Mouse (Mus musculus) heart, postnatal 0 days (tissue): Measurements from ENCODE around the gene Mdp1. TPM values are rescaled to one million over a fixed set of nuclear protein-coding genes. Genes with fewer than 3 reads are reported as not detected.

ENCODE experiments used
- ATAC-seq: fragments of 200-750 bp; cut with Nextera tagmentation; 2 replicates; pipeline ENCODE4 v1.8.0; 2017; ENCODE audit warnings: low read depth, moderate number of reproducible peaks, moderate library complexity; ENCODE audit not compliant: insufficient read depth
- DNase-seq: peaks from one replicate; pipeline ENCODE4 v3.0.0-alpha.2; 2016; ENCODE audit warnings: low spot score
- H3K27ac ChIP-seq: fragments of 300-500 bp; sonication (generic); 2 replicates; pipeline ENCODE4 v1.5.1; 2014; ENCODE audit warnings: low read depth, mild to moderate bottlenecking
- H3K27me3 ChIP-seq: fragments of 300-500 bp; sonication (generic); 2 replicates; pipeline ENCODE4 v1.6.1; 2014; ENCODE audit warnings: low read length, mixed read lengths; ENCODE audit not compliant: control insufficient read depth, insufficient read depth
- H3K36me3 ChIP-seq: fragments of 300-500 bp; sonication (generic); replicated peaks from 2 replicates; pipeline ENCODE4 v1.6.1; 2014; ENCODE audit warnings: low read length, mixed read lengths; ENCODE audit not compliant: control insufficient read depth, insufficient read depth
- H3K4me1 ChIP-seq: fragments of 300-500 bp; sonication (generic); 2 replicates; pipeline ENCODE4 v1.6.1; 2014; ENCODE audit warnings: antibody characterized with exemption; ENCODE audit not compliant: control insufficient read depth, insufficient read depth
- H3K4me2 ChIP-seq: fragments of 300-500 bp; sonication (generic); 2 replicates; pipeline ENCODE4 v1.6.1; 2014; ENCODE audit warnings: low read depth, mild to moderate bottlenecking, low read length, moderate library complexity
- H3K4me3 ChIP-seq: fragments of 300-500 bp; sonication (generic); 2 replicates; pipeline ENCODE4 v1.5.1; 2014; ENCODE audit warnings: low read depth, low read length
- H3K9ac ChIP-seq: fragments of 300-500 bp; sonication (generic); replicated peaks from 2 replicates; pipeline ENCODE4 v1.6.1; 2014; ENCODE audit warnings: low read depth, low read length, mixed read lengths
- H3K9me3 ChIP-seq: fragments of 300-500 bp; sonication (generic); replicated peaks from 2 replicates; pipeline ENCODE4 v1.6.1; 2016; ENCODE audit warnings: low read length; ENCODE audit not compliant: control insufficient read depth
- CTCF ChIP-seq: IDR thresholded peaks from 2 replicates; pipeline ENCODE4 v1.5.1; 2016; ENCODE audit warnings: antibody characterized with exemption, control low read depth, low read depth
- EP300 ChIP-seq: IDR thresholded peaks from 2 replicates; pipeline ENCODE4 v1.6.1; 2016; ENCODE audit warnings: antibody characterized with exemption, low read depth
- WGBS: fragments of 180-500 bp; shearing (Covaris S2); extraction: QIAGEN DNeasy Blood & Tissue Kit; methylation state at CpG from one replicate; pipeline ENCODE4 v1.1.7; 2014; 5-methylcytosine and 5-hydroxymethylcytosine counted together
- polyA plus RNA-seq: library from polyadenylated mRNA; unstranded; fragments of >200 nt; fragmentation: Nextera tagmentation; extraction: Ambion mirVana; gene quantifications from 2 replicates; pipeline ENCODE4 v1.2.1, GENCODE M21; 2015
- total RNA-seq: library from RNA; depleted of rRNA; stranded (reverse); fragments of >200 nt; gene quantifications from 2 replicates; pipeline ENCODE4 v1.2.3, GENCODE M21; 2014; ENCODE audit warnings: low replicate concordance

The Mdp1 gene
- total and polyA plus RNA-seq, 2 experiments from 2014 or later: 66.0 to 98.6 TPM

DNA sequence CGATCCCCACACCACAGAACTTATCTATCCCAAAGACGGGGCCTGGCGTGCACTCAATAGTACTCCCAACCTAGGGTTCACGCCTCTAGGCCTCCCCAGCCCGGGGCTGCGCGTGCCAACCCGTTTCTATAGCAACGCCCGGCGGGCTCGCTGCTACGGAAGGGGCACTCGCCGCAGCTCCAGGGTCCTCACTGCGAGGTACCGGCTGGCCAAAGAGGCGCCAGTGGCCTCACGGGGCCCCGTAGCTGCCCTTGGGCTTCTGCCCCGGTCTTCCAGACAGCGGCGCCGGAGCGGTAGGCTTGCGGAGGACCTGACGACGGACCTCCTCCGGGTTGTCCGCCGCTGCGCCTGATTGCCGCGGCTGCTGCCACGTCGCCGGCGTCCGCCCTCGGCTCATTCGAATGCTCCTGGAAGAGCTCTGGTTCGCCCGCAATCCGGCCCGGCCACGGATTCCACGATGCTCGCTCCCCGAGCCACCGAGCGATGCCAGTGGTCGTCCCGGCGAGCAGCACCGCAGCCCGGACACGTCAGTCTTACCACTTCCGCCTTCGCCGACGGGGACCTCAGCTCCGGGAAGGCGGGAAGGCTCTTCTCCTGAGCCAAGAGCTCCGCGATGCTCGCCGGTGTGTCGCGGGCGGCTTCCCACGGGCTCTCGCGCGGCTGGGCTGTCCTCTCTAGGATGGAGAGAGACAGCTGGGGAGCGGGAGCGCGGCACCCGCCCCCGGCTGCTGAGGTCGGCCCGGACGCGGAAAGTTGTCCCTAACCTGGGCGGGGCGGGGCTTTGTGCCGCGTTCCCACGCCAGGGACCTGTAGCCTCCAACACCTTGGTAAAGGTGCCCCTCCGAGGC lies 17.0 kb downstream of the Mdp1 start, which contains the start of gene Tm9sf1:
Tm9sf1 (minus strand) TSS at position 747 of the 848 bp plus-strand sequence.
- peak within 1 kb of the TSS; percentile 98 for H3K27ac ChIP-seq
- peak within 1 kb of the TSS; percentile 98 for H3K4me3 ChIP-seq
- DNase-seq: peak; percentile 80
- under 1% methylated on average over 86 of the region's 89 CpGs for WGBS
- H3K9ac ChIP-seq: peak within 1 kb of the TSS; percentile 86
- peaks cover 43% of the 10 kb centered on the region for H3K36me3 ChIP-seq
- peak within 1 kb of the TSS; percentile 96 for H3K4me2 ChIP-seq
- peak; percentile 89 for ATAC-seq
- H3K9me3 ChIP-seq: no peaks in the 10 kb centered on the region
- no peaks in the 10 kb centered on the region for H3K27me3 ChIP-seq
- no peak for TF ChIP-seq CTCF
- TF ChIP-seq EP300: peak; percentile 95
- H3K4me1 ChIP-seq: peaks cover 17% of the 10 kb centered on the region

DNA sequence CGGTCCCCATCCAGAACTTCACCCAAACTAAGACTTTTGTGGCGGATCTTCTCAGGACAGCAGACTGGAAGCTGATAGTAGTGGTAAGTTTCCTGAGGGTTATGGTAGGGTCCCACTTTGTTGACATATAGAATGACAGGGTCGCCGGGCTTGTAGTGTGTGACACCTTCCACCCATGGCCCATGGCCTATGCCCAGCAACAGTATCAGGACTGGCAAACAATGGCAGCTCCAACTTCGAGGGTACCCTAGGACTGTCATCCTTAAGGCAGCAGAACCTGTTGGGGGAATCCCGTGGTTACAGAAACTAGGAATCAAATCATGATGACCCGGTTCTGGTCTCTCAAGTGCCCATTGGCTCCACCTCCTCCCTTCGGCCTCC lies 17.6 kb downstream of the Mdp1 start:
- 15% methylated on average over 8 of the region's 8 CpGs for WGBS
- no peak for DNase-seq
- Histone ChIP-seq H3K36me3 (peaks cover 49% of the 10 kb centered on the region), H3K4me3 (peak overlapping the region; percentile 98), H3K4me1 (peaks cover 17% of the 10 kb centered on the region), H3K9me3 (no peaks in the 10 kb centered on the region), H3K27ac (peak overlapping the region; percentile 98), H3K9ac (peak overlapping the region; percentile 86), H3K4me2 (peak overlapping the region; percentile 96), H3K27me3 (no peaks in the 10 kb centered on the region)
- TF ChIP-seq EP300 (no peak), CTCF (no peak)
- ATAC-seq: no peak

DNA sequence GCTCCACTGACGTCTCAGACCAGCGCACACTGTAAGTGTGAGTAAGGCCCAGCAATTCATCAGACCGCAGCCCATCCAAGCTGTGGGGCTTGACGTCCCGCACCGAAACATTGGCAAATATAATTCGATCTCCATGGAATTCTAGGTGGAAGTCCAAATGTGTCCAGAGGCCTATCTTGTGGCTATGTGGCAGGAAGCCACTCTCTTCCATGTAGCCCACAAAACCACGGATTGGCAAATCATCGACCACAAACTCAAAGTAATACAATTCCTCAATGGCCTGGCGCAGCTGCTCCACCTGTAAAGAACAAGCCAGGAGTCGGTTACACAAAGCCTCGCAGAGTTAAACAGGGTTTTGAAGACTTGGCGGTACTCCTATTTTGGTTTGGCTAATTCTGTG lies 19.0 kb downstream of the Mdp1 start:
- Histone ChIP-seq H3K4me3 (no peak overlapping the region), H3K27ac (no peak overlapping the region), H3K4me2 (no peak overlapping the region), H3K36me3 (peaks cover 56% of the 10 kb centered on the region), H3K9me3 (no peaks in the 10 kb centered on the region), H3K9ac (no peak overlapping the region), H3K27me3 (no peaks in the 10 kb centered on the region), H3K4me1 (peaks cover 17% of the 10 kb centered on the region)
- no peak for DNase-seq
- TF ChIP-seq CTCF (no peak), EP300 (no peak)
- WGBS: 93% methylated on average over 13 of the region's 13 CpGs
- no peak for ATAC-seq

DNA sequence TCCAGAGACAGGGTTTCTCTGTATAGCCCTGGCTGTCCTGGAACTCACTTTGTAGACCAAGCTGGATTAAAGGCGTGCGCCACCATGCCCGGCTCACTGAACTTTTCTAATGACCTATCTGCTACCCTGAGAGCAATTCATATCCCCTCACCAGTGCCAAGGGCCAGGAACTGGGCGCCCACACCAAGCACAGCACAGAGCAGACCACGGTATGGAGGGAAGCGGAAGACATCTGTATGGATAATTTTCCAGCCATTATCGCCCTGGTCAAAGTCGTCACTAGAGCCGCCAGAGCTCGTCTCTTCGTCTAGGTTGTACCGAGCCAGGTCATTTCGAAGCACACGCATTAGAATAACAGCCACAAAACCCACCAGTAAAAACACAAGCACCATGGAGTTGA lies 19.5 kb downstream of the Mdp1 start:
- DNase-seq (no peak), ATAC-seq (no peak)
- Histone ChIP-seq H3K4me1 (peaks cover 17% of the 10 kb centered on the region), H3K4me3 (no peak overlapping the region), H3K9me3 (no peaks in the 10 kb centered on the region), H3K9ac (no peak overlapping the region), H3K27ac (no peak overlapping the region), H3K27me3 (no peaks in the 10 kb centered on the region), H3K36me3 (peaks cover 53% of the 10 kb centered on the region), H3K4me2 (no peak overlapping the region)
- TF ChIP-seq EP300 (no peak), CTCF (no peak)
- WGBS: 94% methylated on average over 14 of the region's 14 CpGs

DNA sequence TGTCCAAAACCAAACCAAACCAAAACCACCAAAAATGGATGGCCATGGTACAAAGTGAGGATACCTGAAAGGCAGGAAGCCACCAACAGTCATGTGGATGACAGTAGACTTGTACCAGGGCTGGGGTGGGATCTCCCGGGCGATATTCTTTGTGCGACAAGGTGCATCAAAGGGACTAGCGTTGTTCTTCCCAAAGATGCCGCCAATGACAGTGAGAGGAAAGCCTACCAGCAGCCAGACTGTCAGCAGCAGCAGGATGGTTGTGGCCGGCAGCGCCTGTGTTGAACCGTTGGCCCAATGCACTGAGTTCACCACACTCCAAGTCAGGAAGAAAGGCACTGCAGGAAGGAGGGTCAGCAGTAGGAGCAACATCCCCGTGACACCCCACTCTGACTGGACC lies 22.5 kb downstream of the Mdp1 start, which contains the start of gene Gm49378:
Gm49378 (minus strand) TSS at position 101 of the 400 bp plus-strand sequence.
- Histone ChIP-seq H3K4me1 (peaks cover 18% of the 10 kb centered on the region), H3K27me3 (no peaks in the 10 kb centered on the region), H3K4me3 (no peak within 1 kb of the TSS), H3K9ac (no peak within 1 kb of the TSS), H3K4me2 (no peak within 1 kb of the TSS), H3K27ac (no peak within 1 kb of the TSS), H3K9me3 (no peaks in the 10 kb centered on the region), H3K36me3 (peaks cover 67% of the 10 kb centered on the region)
- TF ChIP-seq CTCF (no peak), EP300 (no peak)
- WGBS: 89% methylated on average over 9 of the region's 9 CpGs
- DNase-seq (no peak), ATAC-seq (no peak)
